Mouse (Mus musculus): ENCODE measurements around the gene Ubtd1. TPM values are rescaled to one million over a fixed set of nuclear protein-coding genes. Genes with fewer than 3 reads are reported as not detected.

Gene Ubtd1
- polyA plus RNA-seq, 1 experiment from 2014 or later, result 35.9 TPM

- WGBS, result 42% methylated on average over 5 of the region's 5 CpGs
- Histone ChIP-seq H3K4me1 (ENCODE audit: insufficient read depth, low read length) (peaks cover 37% of the 10 kb centered on the region), H3K9ac (replicated peaks; ENCODE audit: low read length) (peak overlapping the region; percentile 29; the same call in 1 of the 2 replicates), H3K36me3 (ENCODE audit: insufficient read depth, low read length) (0 out of 2 replicates have a peak, but pooled peaks cover 2% of the 10 kb centered on the region), H3K27me3 (ENCODE audit: insufficient read depth, low read length) (no peaks in the 10 kb centered on the region), H3K27ac (ENCODE audit: low read length) (peak overlapping the region; percentile 81), H3K4me3 (ENCODE audit: low read length) (no peak overlapping the region), H3K4me2 (replicated peaks; ENCODE audit: low read depth, low read length) (no peak overlapping the region), H3K9me3 (ENCODE audit: low read length) (no peaks in the 10 kb centered on the region)
- no peak for ATAC-seq (ENCODE audit: low FRiP score, low TSS enrichment)
Observed at GRCm38 (mm10) chr19:42016840-42017239, 35.3 kb downstream of the Ubtd1 start.

DNA sequence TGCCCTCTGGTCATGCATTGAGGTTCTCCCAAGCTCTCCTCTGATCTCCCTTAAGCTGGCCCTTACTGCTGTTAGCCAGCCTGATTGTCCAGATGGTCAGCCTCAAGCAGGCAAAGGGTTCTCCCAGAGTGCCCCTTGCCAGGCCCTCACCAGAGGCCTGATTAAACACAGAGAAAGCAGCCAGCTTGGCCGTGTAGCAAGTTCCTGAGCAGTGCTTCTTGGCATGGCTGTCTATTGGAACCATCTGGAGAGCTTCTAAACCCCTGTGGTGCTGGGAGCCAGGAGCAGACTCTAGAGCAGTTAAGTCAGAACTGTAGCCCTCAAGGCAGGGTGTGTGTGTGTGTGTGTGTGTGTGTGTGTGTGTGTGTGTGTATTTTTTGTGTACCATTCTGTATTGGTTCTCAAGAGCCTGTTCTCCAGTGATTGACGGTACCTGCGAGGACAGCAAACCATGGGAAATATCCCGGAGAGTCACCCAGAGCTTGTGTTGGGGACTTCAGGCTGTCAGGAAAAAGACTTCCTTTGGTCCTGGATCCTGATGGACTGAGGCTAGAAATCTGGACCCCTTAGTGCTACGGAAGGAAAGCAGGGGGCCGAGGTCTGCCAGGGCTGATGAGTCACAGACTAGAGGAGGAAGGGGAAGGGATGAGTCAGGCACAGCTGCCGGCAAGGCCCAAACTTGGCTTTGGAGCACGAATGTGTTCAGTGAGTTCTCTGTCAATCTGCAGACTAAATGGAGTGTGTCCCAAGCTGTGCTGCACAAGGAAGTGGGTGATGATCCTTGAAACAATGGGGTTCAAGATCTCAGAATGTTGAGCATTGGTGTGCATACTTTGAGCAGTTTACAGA, 36.1 kb downstream of the Ubtd1 start:
- Histone ChIP-seq H3K36me3 (ENCODE audit: insufficient read depth, low read length) (no peaks in the 10 kb centered on the region), H3K27ac (ENCODE audit: low read length) (peak overlapping the region; percentile 81), H3K4me1 (ENCODE audit: insufficient read depth, low read length) (peaks cover 45% of the 10 kb centered on the region), H3K4me2 (replicated peaks; ENCODE audit: low read depth, low read length) (no peak overlapping the region), H3K9ac (replicated peaks; ENCODE audit: low read length) (no peak overlapping the region), H3K4me3 (ENCODE audit: low read length) (no peak overlapping the region), H3K9me3 (ENCODE audit: low read length) (no peaks in the 10 kb centered on the region), H3K27me3 (ENCODE audit: insufficient read depth, low read length) (no peaks in the 10 kb centered on the region)
- 47% methylated on average over 8 of the region's 8 CpGs for WGBS
- ATAC-seq (ENCODE audit: low FRiP score, low TSS enrichment), result peak; percentile 20; the same call in 1 of the 2 replicates

- Histone ChIP-seq H3K4me2 (replicated peaks; ENCODE audit: low read depth, low read length) (no peak overlapping the region), H3K9ac (replicated peaks; ENCODE audit: low read length) (no peak overlapping the region), H3K27me3 (ENCODE audit: insufficient read depth, low read length) (no peaks in the 10 kb centered on the region), H3K36me3 (ENCODE audit: insufficient read depth, low read length) (no peaks in the 10 kb centered on the region), H3K27ac (ENCODE audit: low read length) (peak overlapping the region; percentile 81), H3K9me3 (ENCODE audit: low read length) (no peaks in the 10 kb centered on the region), H3K4me3 (ENCODE audit: low read length) (no peak overlapping the region), H3K4me1 (ENCODE audit: insufficient read depth, low read length) (peaks cover 45% of the 10 kb centered on the region)
- no peak; the same call in 1 of the 2 replicates for ATAC-seq (ENCODE audit: low FRiP score, low TSS enrichment)
- WGBS, result 24% methylated on average over 4 of the region's 4 CpGs
Observed at GRCm38 (mm10) chr19:42019011-42019522, 37.5 kb downstream of the Ubtd1 start.

- no peaks in the 10 kb centered on the region for H3K27me3 ChIP-seq (ENCODE audit: insufficient read depth, low read length)
- no peak for ATAC-seq (ENCODE audit: low FRiP score, low TSS enrichment)
- 70% methylated on average over 10 of the region's 10 CpGs for WGBS
- peaks cover 31% of the 10 kb centered on the region for H3K4me1 ChIP-seq (ENCODE audit: insufficient read depth, low read length)
- H3K4me3 ChIP-seq (ENCODE audit: low read length), result no peak overlapping the region
- no peak overlapping the region for H3K9ac ChIP-seq (replicated peaks; ENCODE audit: low read length)
- no peaks in the 10 kb centered on the region for H3K9me3 ChIP-seq (ENCODE audit: low read length)
- H3K27ac ChIP-seq (ENCODE audit: low read length), result peak overlapping the region; percentile 20; the same call in 1 of the 2 replicates
- no peak overlapping the region for H3K4me2 ChIP-seq (replicated peaks; ENCODE audit: low read depth, low read length)
- H3K36me3 ChIP-seq (ENCODE audit: insufficient read depth, low read length), result no peaks in the 10 kb centered on the region
Observed at GRCm38 (mm10) chr19:42021681-42022541, 40.3 kb downstream of the Ubtd1 start.

GRCm38 (mm10) chr19:42022542-42022848, 40.9 kb downstream of the Ubtd1 start:
- no peak for ATAC-seq (ENCODE audit: low FRiP score, low TSS enrichment)
- H3K9ac ChIP-seq (replicated peaks; ENCODE audit: low read length), result no peak overlapping the region
- no peak overlapping the region for H3K4me3 ChIP-seq (ENCODE audit: low read length)
- no peaks in the 10 kb centered on the region for H3K36me3 ChIP-seq (ENCODE audit: insufficient read depth, low read length)
- H3K4me2 ChIP-seq (replicated peaks; ENCODE audit: low read depth, low read length), result no peak overlapping the region
- no peak overlapping the region for H3K27ac ChIP-seq (ENCODE audit: low read length)
- no peaks in the 10 kb centered on the region for H3K27me3 ChIP-seq (ENCODE audit: insufficient read depth, low read length)
- no peaks in the 10 kb centered on the region for H3K9me3 ChIP-seq (ENCODE audit: low read length)
- WGBS, result 72% methylated on average over 2 of the region's 2 CpGs
- H3K4me1 ChIP-seq (ENCODE audit: insufficient read depth, low read length), result peaks cover 25% of the 10 kb centered on the region

- no peaks in the 10 kb centered on the region for H3K27me3 ChIP-seq (ENCODE audit: insufficient read depth, low read length)
- peaks cover 11% of the 10 kb centered on the region for H3K4me1 ChIP-seq (ENCODE audit: insufficient read depth, low read length)
- no peaks in the 10 kb centered on the region for H3K36me3 ChIP-seq (ENCODE audit: insufficient read depth, low read length)
- 4% methylated on average over 5 of the region's 5 CpGs for WGBS
- peak; percentile 70; the same call in 1 of the 2 replicates for ATAC-seq (ENCODE audit: low FRiP score, low TSS enrichment)
- H3K27ac ChIP-seq (ENCODE audit: low read length), result no peak overlapping the region
- H3K9ac ChIP-seq (replicated peaks; ENCODE audit: low read length), result no peak overlapping the region
- no peak overlapping the region for H3K4me2 ChIP-seq (replicated peaks; ENCODE audit: low read depth, low read length)
- H3K9me3 ChIP-seq (ENCODE audit: low read length), result no peaks in the 10 kb centered on the region
- H3K4me3 ChIP-seq (ENCODE audit: low read length), result no peak overlapping the region
Observed at GRCm38 (mm10) chr19:42026158-42026557, 44.6 kb downstream of the Ubtd1 start.

DNA sequence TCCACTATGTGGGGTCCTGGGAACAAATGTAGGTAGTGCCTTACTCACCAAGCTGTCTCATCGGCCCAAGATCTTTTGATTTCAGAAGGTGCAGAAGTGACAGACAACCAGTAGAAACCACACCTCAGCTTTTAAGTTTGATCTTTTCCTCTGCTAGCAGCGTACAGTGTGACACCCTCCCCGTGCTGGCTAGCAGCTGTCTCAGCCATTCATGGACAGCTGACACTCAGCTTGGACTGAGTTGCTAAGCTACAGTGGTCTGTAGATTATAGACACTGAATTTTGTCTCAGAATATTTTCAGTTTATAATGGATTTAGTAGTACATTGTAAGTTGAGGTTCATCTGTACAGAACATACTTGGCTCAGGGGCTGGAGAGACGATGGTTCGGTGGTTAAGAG, 49.5 kb downstream of the Ubtd1 start:
- Histone ChIP-seq H3K9me3 (ENCODE audit: low read length) (no peaks in the 10 kb centered on the region), H3K4me1 (ENCODE audit: insufficient read depth, low read length) (0 out of 2 replicates have a peak, but pooled peaks cover 7% of the 10 kb centered on the region), H3K4me3 (ENCODE audit: low read length) (no peak overlapping the region), H3K4me2 (replicated peaks; ENCODE audit: low read depth, low read length) (no peak overlapping the region), H3K36me3 (ENCODE audit: insufficient read depth, low read length) (0 out of 2 replicates have a peak, but pooled peaks cover 9% of the 10 kb centered on the region), H3K27ac (ENCODE audit: low read length) (no peak overlapping the region), H3K9ac (replicated peaks; ENCODE audit: low read length) (no peak overlapping the region), H3K27me3 (ENCODE audit: insufficient read depth, low read length) (no peaks in the 10 kb centered on the region)
- WGBS, result 81% methylated on average over 5 of the region's 5 CpGs
- no peak for ATAC-seq (ENCODE audit: low FRiP score, low TSS enrichment)

DNA sequence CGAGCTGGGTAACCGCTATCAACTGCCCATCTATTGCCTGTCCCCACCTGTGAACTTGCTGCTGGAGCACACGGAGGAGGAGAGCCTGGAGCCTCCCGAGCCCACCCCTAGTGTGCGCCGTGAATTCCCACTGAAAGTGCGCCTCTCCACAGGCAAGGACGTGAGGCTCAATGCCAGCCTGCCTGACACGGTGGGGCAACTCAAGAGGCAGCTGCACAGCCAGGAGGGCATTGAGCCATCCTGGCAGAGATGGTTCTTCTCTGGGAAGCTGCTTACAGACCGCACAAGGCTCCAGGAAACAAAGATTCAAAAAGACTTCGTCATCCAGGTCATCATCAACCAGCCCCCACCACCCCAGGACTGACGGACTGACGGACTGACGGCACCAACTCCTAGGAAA, 52.0 kb downstream of the Ubtd1 start:
- no peaks in the 10 kb centered on the region for H3K9me3 ChIP-seq (ENCODE audit: low read length)
- no peak overlapping the region for H3K4me2 ChIP-seq (replicated peaks; ENCODE audit: low read depth, low read length)
- H3K27me3 ChIP-seq (ENCODE audit: insufficient read depth, low read length), result no peaks in the 10 kb centered on the region
- no peak overlapping the region for H3K4me3 ChIP-seq (ENCODE audit: low read length)
- H3K4me1 ChIP-seq (ENCODE audit: insufficient read depth, low read length), result 0 out of 2 replicates have a peak, but pooled peaks cover 7% of the 10 kb centered on the region
- ATAC-seq (ENCODE audit: low FRiP score, low TSS enrichment), result no peak
- H3K9ac ChIP-seq (replicated peaks; ENCODE audit: low read length), result no peak overlapping the region
- H3K36me3 ChIP-seq (ENCODE audit: insufficient read depth, low read length), result 0 out of 2 replicates have a peak, but pooled peaks cover 9% of the 10 kb centered on the region
- WGBS, result 85% methylated on average over 14 of the region's 14 CpGs
- H3K27ac ChIP-seq (ENCODE audit: low read length), result no peak overlapping the region

DNA sequence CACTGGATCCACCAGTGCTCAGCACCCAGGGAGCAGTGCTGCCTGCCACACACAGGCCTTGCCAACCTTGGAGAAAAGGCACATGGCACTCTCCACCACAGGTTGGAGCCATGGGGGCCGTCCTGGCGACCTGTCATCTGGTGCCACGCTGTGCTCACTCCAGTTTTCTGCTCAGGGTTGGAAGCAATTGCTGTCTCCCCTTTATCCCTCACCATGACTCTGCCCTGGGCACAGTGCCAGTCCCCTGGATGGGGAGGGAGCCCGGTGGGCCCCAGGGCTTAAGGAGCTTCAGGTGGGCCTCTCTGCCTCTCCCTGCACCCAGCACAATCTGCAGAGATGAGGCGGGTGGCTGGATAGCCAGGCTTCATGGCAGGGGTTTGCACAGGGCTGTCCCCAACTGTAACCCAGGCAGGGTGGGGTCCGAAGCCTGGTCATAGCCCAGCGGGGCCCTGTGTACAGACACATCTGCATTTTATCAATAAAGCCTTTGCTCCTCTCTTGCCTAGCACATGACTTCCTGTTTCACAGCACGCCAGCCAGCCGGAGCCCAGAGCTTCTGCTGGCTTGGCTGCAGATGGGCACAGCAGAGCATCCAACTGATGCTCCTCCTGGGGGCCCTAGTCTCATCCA, 52.7 kb downstream of the Ubtd1 start:
- no peak for ATAC-seq (ENCODE audit: low FRiP score, low TSS enrichment)
- Histone ChIP-seq H3K9ac (replicated peaks; ENCODE audit: low read length) (no peak overlapping the region), H3K9me3 (ENCODE audit: low read length) (no peaks in the 10 kb centered on the region), H3K27ac (ENCODE audit: low read length) (no peak overlapping the region), H3K36me3 (ENCODE audit: insufficient read depth, low read length) (0 out of 2 replicates have a peak, but pooled peaks cover 9% of the 10 kb centered on the region), H3K4me3 (ENCODE audit: low read length) (no peak overlapping the region), H3K4me1 (ENCODE audit: insufficient read depth, low read length) (0 out of 2 replicates have a peak, but pooled peaks cover 7% of the 10 kb centered on the region), H3K27me3 (ENCODE audit: insufficient read depth, low read length) (no peaks in the 10 kb centered on the region), H3K4me2 (replicated peaks; ENCODE audit: low read depth, low read length) (no peak overlapping the region)
- WGBS, result 89% methylated on average over 9 of the region's 9 CpGs

Data from kidney, embryonic 16.5 days (tissue).